ENCODE assay signal across 18 mouse cellular contexts in genomic region chr11:116972828-116973227, GRCm38 (mm10). TPM values are rescaled to one million over a fixed set of nuclear protein-coding genes. Genes with fewer than 3 reads are reported as not detected.
DNase-seq lines count a peak whose midpoint lies in the region; ATAC-seq and TF ChIP-seq lines count a peak whose summit lies in the region.
"Had no signal": no experiment of that assay in that cellular context is flagged by ENCODE, and none has a peak within 500 bp of the region (broad histone marks: within the 10 kb centered on the region; RNA-seq: fewer than 3 reads in every experiment).

No protein-coding gene starts in this region.

- peak overlapping the region; percentile 69 for H3K27ac ChIP-seq in hindbrain, embryonic 10.5 days
- no peak overlapping the region for H3K27ac ChIP-seq in hindbrain, embryonic 16.5 days (ENCODE audit: low read depth, low read length)
- H3K27ac ChIP-seq in midbrain, embryonic 13.5 days = peak overlapping the region; percentile 30
- no peak overlapping the region for H3K27ac ChIP-seq in midbrain, embryonic 15.5 days
- peak overlapping the region; percentile 78 for H3K27ac ChIP-seq in forebrain, embryonic 12.5 days
- 0 out of 2 replicates have a peak overlapping the region, but pooled peaks have one; percentile 32 for H3K27ac ChIP-seq in hindbrain, postnatal 0 days
- H3K27ac ChIP-seq: embryonic facial prominence, embryonic 13.5 days; limb, embryonic 15.5 days had no signal

- TF ChIP-seq CTCF in hindbrain, postnatal 0 days (IDR thresholded peaks at IDR 0.05; ENCODE audit: low read depth) = no peak

- DNase-seq in hindbrain, embryonic 10.5 days (ENCODE audit: low spot score) = no peak
- peak; percentile 36 for DNase-seq in hindbrain, postnatal 0 days (ENCODE audit: low spot score)
- no peak for DNase-seq in urinary bladder, postnatal 14 days (ENCODE audit: low spot score)
- DNase-seq in frontal cortex, postnatal 25 days (ENCODE audit: low spot score in 2 of 2) = no peak
- DNase-seq: adrenal gland, postnatal 14 days; heart, adult 18-20 months; heart, postnatal 10 days; lung, adult 18-20 months; thymus, adult 18-20 months had no signal

- no peak overlapping the region for H3K9ac ChIP-seq in hindbrain, embryonic 16.5 days (ENCODE audit: low read depth, low read length)
- H3K9ac ChIP-seq in midbrain, embryonic 13.5 days (replicated peaks) = no peak overlapping the region; the same call in 1 of the 2 replicates
- H3K9ac ChIP-seq in midbrain, embryonic 15.5 days = no peak overlapping the region
- no peak overlapping the region for H3K9ac ChIP-seq in forebrain, embryonic 12.5 days
- no peak overlapping the region for H3K9ac ChIP-seq in hindbrain, postnatal 0 days (replicated peaks; ENCODE audit: low read length)
- H3K9ac ChIP-seq: embryonic facial prominence, embryonic 13.5 days; limb, embryonic 15.5 days had no signal

- H3K4me3 ChIP-seq in hindbrain, embryonic 10.5 days = no peak overlapping the region
- H3K4me3 ChIP-seq in hindbrain, embryonic 16.5 days (ENCODE audit: low read length) = no peak overlapping the region
- H3K4me3 ChIP-seq in midbrain, embryonic 13.5 days (replicated peaks) = no peak overlapping the region
- no peak overlapping the region for H3K4me3 ChIP-seq in midbrain, embryonic 15.5 days
- H3K4me3 ChIP-seq in forebrain, embryonic 12.5 days (replicated peaks) = no peak overlapping the region
- H3K4me3 ChIP-seq in hindbrain, postnatal 0 days (ENCODE audit: low read length) = no peak overlapping the region
- H3K4me3 ChIP-seq: embryonic facial prominence, embryonic 13.5 days; limb, embryonic 15.5 days had no signal

- no peaks in the 10 kb centered on the region for H3K27me3 ChIP-seq in hindbrain, embryonic 10.5 days (ENCODE audit: insufficient read depth, poor library complexity, severe bottlenecking)
- no peaks in the 10 kb centered on the region for H3K27me3 ChIP-seq in hindbrain, embryonic 16.5 days (replicated peaks; ENCODE audit: control insufficient read depth, insufficient read depth, low read length)
- H3K27me3 ChIP-seq in midbrain, embryonic 13.5 days = no peaks in the 10 kb centered on the region
- H3K27me3 ChIP-seq in midbrain, embryonic 15.5 days (replicated peaks) = no peaks in the 10 kb centered on the region
- H3K27me3 ChIP-seq in forebrain, embryonic 12.5 days = no peaks in the 10 kb centered on the region
- no peaks in the 10 kb centered on the region for H3K27me3 ChIP-seq in hindbrain, postnatal 0 days (ENCODE audit: insufficient read depth, low read length)
- H3K27me3 ChIP-seq: embryonic facial prominence, embryonic 13.5 days; limb, embryonic 15.5 days had no signal

- peaks cover 56% of the 10 kb centered on the region for H3K36me3 ChIP-seq in hindbrain, embryonic 10.5 days
- H3K36me3 ChIP-seq in hindbrain, embryonic 16.5 days (ENCODE audit: control insufficient read depth, insufficient read depth, low read length) = peaks cover 12% of the 10 kb centered on the region
- peaks cover 61% of the 10 kb centered on the region for H3K36me3 ChIP-seq in midbrain, embryonic 13.5 days
- H3K36me3 ChIP-seq in midbrain, embryonic 15.5 days (replicated peaks) = peaks cover 20% of the 10 kb centered on the region
- peaks cover 41% of the 10 kb centered on the region for H3K36me3 ChIP-seq in forebrain, embryonic 12.5 days (replicated peaks)
- H3K36me3 ChIP-seq in hindbrain, postnatal 0 days (ENCODE audit: insufficient read depth, low read length) = peaks cover 22% of the 10 kb centered on the region
- H3K36me3 ChIP-seq: embryonic facial prominence, embryonic 13.5 days; G1E; limb, embryonic 15.5 days had no signal

- H3K4me1 ChIP-seq in hindbrain, embryonic 10.5 days (replicated peaks) = peaks cover 32% of the 10 kb centered on the region
- no peaks in the 10 kb centered on the region for H3K4me1 ChIP-seq in hindbrain, embryonic 16.5 days (ENCODE audit: control insufficient read depth, insufficient read depth, low read depth, low read length)
- peaks cover 14% of the 10 kb centered on the region for H3K4me1 ChIP-seq in midbrain, embryonic 13.5 days (replicated peaks)
- no peaks in the 10 kb centered on the region for H3K4me1 ChIP-seq in midbrain, embryonic 15.5 days
- peaks cover 12% of the 10 kb centered on the region for H3K4me1 ChIP-seq in forebrain, embryonic 12.5 days
- no peaks in the 10 kb centered on the region for H3K4me1 ChIP-seq in hindbrain, postnatal 0 days (ENCODE audit: insufficient read depth, low read length)
- H3K4me1 ChIP-seq: limb, embryonic 15.5 days; megakaryocyte, embryonic 14.5 days had no signal

- WGBS in hindbrain, embryonic 10.5 days = 40% methylated on average over 4 of the region's 4 CpGs
- WGBS in hindbrain, embryonic 16.5 days = 29% methylated on average over 4 of the region's 4 CpGs
- whole genome bisulfite sequencing in midbrain, embryonic 13.5 days = 43% methylated on average over 4 of the region's 4 CpGs
- 29% methylated on average over 4 of the region's 4 CpGs for WGBS in midbrain, embryonic 15.5 days
- WGBS in forebrain, embryonic 12.5 days = 47% methylated on average over 4 of the region's 4 CpGs
- WGBS in hindbrain, postnatal 0 days = 16% methylated on average over 4 of the region's 4 CpGs

- H3K4me2 ChIP-seq in hindbrain, embryonic 16.5 days (ENCODE audit: low read length) = no peak overlapping the region
- H3K4me2 ChIP-seq in midbrain, embryonic 13.5 days (replicated peaks) = no peak overlapping the region
- no peak overlapping the region for H3K4me2 ChIP-seq in midbrain, embryonic 15.5 days
- no peak overlapping the region for H3K4me2 ChIP-seq in forebrain, embryonic 12.5 days
- no peak overlapping the region for H3K4me2 ChIP-seq in hindbrain, postnatal 0 days (ENCODE audit: low read depth, low read length)
- H3K4me2 ChIP-seq: embryonic facial prominence, embryonic 13.5 days; limb, embryonic 15.5 days had no signal

- no peak for ATAC-seq in hindbrain, embryonic 16.5 days
- ATAC-seq in midbrain, embryonic 13.5 days = no peak
- no peak for ATAC-seq in midbrain, embryonic 15.5 days (replicated peaks)
- ATAC-seq in forebrain, embryonic 12.5 days (ENCODE audit: low FRiP score) = peak; percentile 27; the same call in 1 of the 2 replicates
- ATAC-seq in hindbrain, postnatal 0 days = no peak
- ATAC-seq: intestine, embryonic 16.5 days had no signal

- no peaks in the 10 kb centered on the region for H3K9me3 ChIP-seq in hindbrain, embryonic 10.5 days
- H3K9me3 ChIP-seq in hindbrain, embryonic 16.5 days (ENCODE audit: control insufficient read depth, low read length) = no peaks in the 10 kb centered on the region
- no peaks in the 10 kb centered on the region for H3K9me3 ChIP-seq in midbrain, embryonic 13.5 days
- no peaks in the 10 kb centered on the region for H3K9me3 ChIP-seq in midbrain, embryonic 15.5 days
- H3K9me3 ChIP-seq in forebrain, embryonic 12.5 days = no peaks in the 10 kb centered on the region
- no peaks in the 10 kb centered on the region for H3K9me3 ChIP-seq in hindbrain, postnatal 0 days (ENCODE audit: low read length)
- H3K9me3 ChIP-seq: embryonic facial prominence, embryonic 13.5 days; G1E; limb, embryonic 15.5 days; megakaryocyte, embryonic 14.5 days had no signal

RNA-seq across cellular contexts. Expression of gene Mgat5b, which starts 54.2 kb away (rescaled TPM):
- 6.3 and 12.8 TPM in 2 replicates for polyA plus RNA-seq in hindbrain, embryonic 10.5 days (2016; fragmentation: Nextera tagmentation; extraction: Ambion mirVana)
- polyA plus RNA-seq in hindbrain, embryonic 16.5 days (2015; fragmentation: Nextera tagmentation; extraction: Ambion mirVana) = 19.4 and 27.5 TPM in 2 replicates
- 16.8 and 21.8 TPM in 2 replicates for polyA plus RNA-seq in midbrain, embryonic 13.5 days (2015; fragmentation: Nextera tagmentation; extraction: Ambion mirVana)
- polyA plus RNA-seq in midbrain, embryonic 15.5 days (2015; fragmentation: Nextera tagmentation; extraction: Ambion mirVana) = 28.3 and 28.6 TPM in 2 replicates
- 17.8 and 19.0 TPM in 2 replicates for polyA plus RNA-seq in forebrain, embryonic 12.5 days (2016; fragmentation: Nextera tagmentation; extraction: Ambion mirVana)
- 125 and 133 TPM in 2 replicates for total RNA-seq in hindbrain, postnatal 0 days (2014; rRNA removed)
- 22.2 and 25.0 TPM in 2 replicates for polyA plus RNA-seq in hindbrain, postnatal 0 days (2015; fragmentation: Nextera tagmentation; extraction: Ambion mirVana)
- polyA plus RNA-seq: G1E had no signal

Comparison
In these comparisons a context has a peak if more than half of its experiments do, and no peak if none do; other contexts are left out.
1. H3K27ac ChIP-seq: peak in hindbrain, embryonic 10.5 days (single experiment), midbrain, embryonic 13.5 days (single experiment), forebrain, embryonic 12.5 days (single experiment) and hindbrain, postnatal 0 days (single experiment); none in hindbrain, embryonic 16.5 days (single experiment) and midbrain, embryonic 15.5 days (single experiment).